Mouse (Mus musculus) hindbrain, embryonic 11.5 days (tissue): ENCODE data around the gene Zfp346. TPM values are rescaled to one million over a fixed set of nuclear protein-coding genes. Genes with fewer than 3 reads are reported as not detected.

Source experiments
- ATAC-seq: fragments of 200-750 bp; cut with Nextera tagmentation; 2 replicates; pipeline ENCODE4 v1.8.0; 2017; ENCODE audit warnings: mild to moderate bottlenecking, moderate TSS enrichment, moderate library complexity; ENCODE audit not compliant: low FRiP score
- DNase-seq: peaks from one replicate; pipeline ENCODE4 v3.0.0-alpha.2; 2015; ENCODE audit warnings: low spot score
- H3K27ac ChIP-seq: fragments of 300-500 bp; sonication (generic); 2 replicates; pipeline ENCODE4 v1.5.1; 2014; ENCODE audit warnings: mild to moderate bottlenecking, low read depth, low read length
- H3K27me3 ChIP-seq: fragments of 300-500 bp; sonication (generic); 2 replicates; pipeline ENCODE4 v1.6.1; 2014; ENCODE audit warnings: mild to moderate bottlenecking, low read length, moderate library complexity, mixed read lengths; ENCODE audit not compliant: control insufficient read depth, insufficient read depth
- H3K36me3 ChIP-seq: fragments of 300-500 bp; sonication (generic); 2 replicates; pipeline ENCODE4 v1.6.1; 2014; ENCODE audit warnings: mild to moderate bottlenecking, low read length, moderate library complexity, mixed read lengths; ENCODE audit not compliant: control insufficient read depth, insufficient read depth
- H3K4me1 ChIP-seq: fragments of 300-500 bp; sonication (generic); replicated peaks from 2 replicates; pipeline ENCODE4 v1.6.1; 2014; ENCODE audit warnings: low read length, mixed read lengths; ENCODE audit not compliant: control insufficient read depth, insufficient read depth
- H3K4me2 ChIP-seq: fragments of 300-500 bp; sonication (generic); replicated peaks from 2 replicates; pipeline ENCODE4 v1.6.1; 2014; ENCODE audit warnings: mild to moderate bottlenecking, low read depth, low read length
- H3K4me3 ChIP-seq: fragments of 300-500 bp; sonication (generic); 2 replicates; pipeline ENCODE4 v1.5.1; 2014; ENCODE audit warnings: low read depth, low read length
- H3K9ac ChIP-seq: fragments of 300-500 bp; sonication (generic); 2 replicates; pipeline ENCODE4 v1.6.1; 2014; ENCODE audit warnings: low read depth, low read length
- H3K9me3 ChIP-seq: fragments of 300-500 bp; sonication (generic); 2 replicates; pipeline ENCODE4 v1.6.1; 2016; ENCODE audit warnings: low read length; ENCODE audit not compliant: control insufficient read depth
- WGBS: fragments of 180-500 bp; shearing (Covaris S2); extraction: QIAGEN DNeasy Blood & Tissue Kit; methylation state at CpG from one replicate; pipeline ENCODE4 v1.1.7; 2014; 5-methylcytosine and 5-hydroxymethylcytosine counted together
- polyA plus RNA-seq: library from polyadenylated mRNA; unstranded; fragments of >200 nt; fragmentation: Nextera tagmentation; extraction: Ambion mirVana; gene quantifications from 2 replicates; pipeline ENCODE4 v1.2.1, GENCODE M21; 2014

Gene Zfp346
- polyA plus RNA-seq, 1 experiment from 2014 or later = 25.2 TPM

GRCm38 (mm10) chr13:55114375-55114774, 9.3 kb downstream of the Zfp346 start:
- Histone ChIP-seq H3K36me3 (no peaks in the 10 kb centered on the region), H3K27ac (no peak overlapping the region), H3K9ac (no peak overlapping the region), H3K9me3 (no peaks in the 10 kb centered on the region), H3K4me1 (no peaks in the 10 kb centered on the region), H3K27me3 (no peaks in the 10 kb centered on the region), H3K4me3 (no peak overlapping the region), H3K4me2 (no peak overlapping the region)
- DNase-seq (no peak), ATAC-seq (no peak)
- 89% methylated on average over 6 of the region's 6 CpGs for WGBS

GRCm38 (mm10) chr13:55124903-55125302, 19.8 kb downstream of the Zfp346 start:
- no peak overlapping the region for H3K4me3 ChIP-seq
- H3K27ac ChIP-seq = no peak overlapping the region
- no peaks in the 10 kb centered on the region for H3K4me1 ChIP-seq
- ATAC-seq (no peak), DNase-seq (no peak)
- H3K27me3 ChIP-seq = no peaks in the 10 kb centered on the region
- H3K9ac ChIP-seq = no peak overlapping the region
- WGBS = 93% methylated on average over 6 of the region's 6 CpGs
- no peaks in the 10 kb centered on the region for H3K9me3 ChIP-seq
- no peak overlapping the region for H3K4me2 ChIP-seq
- H3K36me3 ChIP-seq = 0 out of 2 replicates have a peak, but pooled peaks cover 4% of the 10 kb centered on the region

- H3K9ac ChIP-seq = no peak within 1 kb of the TSS
- H3K27me3 ChIP-seq = no peaks in the 10 kb centered on the region
- H3K4me1 ChIP-seq = no peaks in the 10 kb centered on the region
- no peaks in the 10 kb centered on the region for H3K9me3 ChIP-seq
- H3K36me3 ChIP-seq = peaks cover 4% of the 10 kb centered on the region; the same call in 1 of the 2 replicates
- DNase-seq (no peak), ATAC-seq (no peak)
- H3K27ac ChIP-seq = no peak within 1 kb of the TSS
- no peak within 1 kb of the TSS for H3K4me2 ChIP-seq
- no peak within 1 kb of the TSS for H3K4me3 ChIP-seq
- WGBS = 87% methylated on average over 2 of the region's 2 CpGs
Measured at GRCm38 (mm10) chr13:55133448-55133847, 28.3 kb downstream of the Zfp346 start, which contains the start of gene Gm17617. Gene Gm17617, minus strand, starts transcription at chr13:55133548.

GRCm38 (mm10) chr13:55135382-55135781, 30.3 kb downstream of the Zfp346 start:
- Histone ChIP-seq H3K4me2 (no peak overlapping the region), H3K9ac (no peak overlapping the region), H3K36me3 (peaks cover 4% of the 10 kb centered on the region; the same call in 1 of the 2 replicates), H3K4me3 (no peak overlapping the region), H3K4me1 (no peaks in the 10 kb centered on the region), H3K27ac (no peak overlapping the region), H3K9me3 (no peaks in the 10 kb centered on the region), H3K27me3 (no peaks in the 10 kb centered on the region)
- peak; percentile 41 for DNase-seq
- 8% methylated on average over 5 of the region's 5 CpGs for WGBS
- no peak for ATAC-seq

- 81% methylated on average over 2 of the region's 2 CpGs for WGBS
Measured at GRCm38 (mm10) chr13:55140271-55140670, 35.2 kb downstream of the Zfp346 start.

GRCm38 (mm10) chr13:55152621-55153415, 47.7 kb downstream of the Zfp346 start, which contains the start of gene Fgfr4:
Gene Fgfr4, plus strand, starts transcription at chr13:55152640.
- WGBS = 2% methylated on average over 66 of the region's 68 CpGs
- Histone ChIP-seq H3K9ac (peak within 1 kb of the TSS; percentile 56), H3K4me1 (peaks cover 2% of the 10 kb centered on the region; the same call in 1 of the 2 replicates), H3K36me3 (no peaks in the 10 kb centered on the region), H3K27ac (no peak within 1 kb of the TSS), H3K4me2 (peak within 1 kb of the TSS; percentile 97), H3K27me3 (peaks cover 13% of the 10 kb centered on the region), H3K4me3 (peak within 1 kb of the TSS; percentile 53), H3K9me3 (no peaks in the 10 kb centered on the region)
- DNase-seq (peak; percentile 59), ATAC-seq (0 out of 2 replicates have a peak, but pooled peaks have one; percentile 43)

More at GRCm38 (mm10) chr13:55140271-55140670, 35.2 kb downstream of the Zfp346 start:
- no peak overlapping the region for H3K9ac ChIP-seq
- DNase-seq (no peak), ATAC-seq (no peak)
- H3K27ac ChIP-seq = no peak overlapping the region
- H3K27me3 ChIP-seq = no peaks in the 10 kb centered on the region
- H3K9me3 ChIP-seq = no peaks in the 10 kb centered on the region
- no peak overlapping the region for H3K4me2 ChIP-seq
- H3K36me3 ChIP-seq = no peaks in the 10 kb centered on the region
- H3K4me3 ChIP-seq = no peak overlapping the region
- H3K4me1 ChIP-seq = no peaks in the 10 kb centered on the region

GRCm38 (mm10) chr13:55153951-55154350, 48.8 kb downstream of the Zfp346 start:
- H3K4me1 ChIP-seq = peaks cover 2% of the 10 kb centered on the region; the same call in 1 of the 2 replicates
- H3K27ac ChIP-seq = no peak overlapping the region
- no peak overlapping the region for H3K4me2 ChIP-seq
- no peak overlapping the region for H3K4me3 ChIP-seq
- WGBS = 87% methylated on average over 5 of the region's 5 CpGs
- ATAC-seq (no peak), DNase-seq (no peak)
- no peak overlapping the region for H3K9ac ChIP-seq
- peaks cover 13% of the 10 kb centered on the region for H3K27me3 ChIP-seq
- no peaks in the 10 kb centered on the region for H3K9me3 ChIP-seq
- no peaks in the 10 kb centered on the region for H3K36me3 ChIP-seq

- Histone ChIP-seq H3K27ac (no peak overlapping the region), H3K9me3 (no peaks in the 10 kb centered on the region), H3K4me3 (no peak overlapping the region), H3K27me3 (no peaks in the 10 kb centered on the region), H3K4me1 (no peaks in the 10 kb centered on the region), H3K9ac (no peak overlapping the region), H3K36me3 (no peaks in the 10 kb centered on the region), H3K4me2 (no peak overlapping the region)
- no peak for ATAC-seq
- WGBS = 66% methylated on average over 7 of the region's 7 CpGs
- no peak for DNase-seq
Measured at GRCm38 (mm10) chr13:55162365-55162764, 57.3 kb downstream of the Zfp346 start.

GRCm38 (mm10) chr13:55163553-55163952, 58.4 kb downstream of the Zfp346 start:
- no peak overlapping the region for H3K4me2 ChIP-seq
- no peak overlapping the region for H3K27ac ChIP-seq
- ATAC-seq (no peak), DNase-seq (no peak)
- H3K27me3 ChIP-seq = no peaks in the 10 kb centered on the region
- H3K4me3 ChIP-seq = no peak overlapping the region
- no peaks in the 10 kb centered on the region for H3K36me3 ChIP-seq
- WGBS = 60% methylated on average over 5 of the region's 5 CpGs
- H3K9me3 ChIP-seq = no peaks in the 10 kb centered on the region
- H3K9ac ChIP-seq = no peak overlapping the region
- H3K4me1 ChIP-seq = 0 out of 2 replicates have a peak, but pooled peaks cover 3% of the 10 kb centered on the region
